Mouse (Mus musculus): ENCODE measurements around the gene Pid1.
"Not testable (repeated sequence)": the region's sequence is repeated elsewhere in the genome, so short reads cannot be mapped to it uniquely, and the experiment has no call there.

Pid1 gene

GRCm38 (mm10) chr1:84272951-84273350 lies 91.0 kb downstream of the Pid1 start:
- DNase-seq (ENCODE audit: low spot score in 2 of 2), result no peak

- DNase-seq (ENCODE audit: low spot score in 2 of 2), result no peak
Observed at GRCm38 (mm10) chr1:84271712-84272200, 92.2 kb downstream of the Pid1 start.

GRCm38 (mm10) chr1:84257656-84258055 lies 106.3 kb downstream of the Pid1 start:
- no peak for DNase-seq (ENCODE audit: low spot score in 2 of 2)

GRCm38 (mm10) chr1:84254361-84254760 lies 109.6 kb downstream of the Pid1 start:
- DNase-seq (ENCODE audit: low spot score in 2 of 2), result no peak

- DNase-seq (ENCODE audit: low spot score in 2 of 2), result no peak
Observed at GRCm38 (mm10) chr1:84253838-84254237, 110.1 kb downstream of the Pid1 start.

GRCm38 (mm10) chr1:84251205-84251604 lies 112.8 kb downstream of the Pid1 start:
- DNase-seq (ENCODE audit: low spot score in 2 of 2), result no peak

- DNase-seq (ENCODE audit: low spot score in 2 of 2), result no peak
Observed at GRCm38 (mm10) chr1:84250770-84251169, 113.2 kb downstream of the Pid1 start.

GRCm38 (mm10) chr1:84249772-84250338 lies 114.1 kb downstream of the Pid1 start:
- no peak for DNase-seq (ENCODE audit: low spot score in 2 of 2)

GRCm38 (mm10) chr1:84247111-84247510 lies 116.9 kb downstream of the Pid1 start:
- no peak for DNase-seq (ENCODE audit: low spot score in 2 of 2)

GRCm38 (mm10) chr1:84241192-84241828 lies 122.7 kb downstream of the Pid1 start:
- no peak for DNase-seq (ENCODE audit: low spot score in 2 of 2)

GRCm38 (mm10) chr1:84240203-84240602 lies 123.8 kb downstream of the Pid1 start:
- no peak for DNase-seq (ENCODE audit: low spot score in 2 of 2)

- no peak for DNase-seq (ENCODE audit: low spot score in 2 of 2)
Observed at GRCm38 (mm10) chr1:84230431-84230830, 133.5 kb downstream of the Pid1 start.

- DNase-seq (ENCODE audit: low spot score in 2 of 2), result peak in 1 of 2 experiments; percentile 26
Observed at GRCm38 (mm10) chr1:84225626-84226025, 138.4 kb downstream of the Pid1 start.

GRCm38 (mm10) chr1:84222051-84222450 lies 141.9 kb downstream of the Pid1 start:
- DNase-seq (ENCODE audit: low spot score in 2 of 2), result no peak

GRCm38 (mm10) chr1:84218605-84219004 lies 145.4 kb downstream of the Pid1 start:
- DNase-seq (ENCODE audit: low spot score in 2 of 2), result no peak

GRCm38 (mm10) chr1:84217777-84218176 lies 146.2 kb downstream of the Pid1 start:
- no peak for DNase-seq (ENCODE audit: low spot score in 2 of 2)

- no peak for DNase-seq (ENCODE audit: low spot score in 2 of 2)
Observed at GRCm38 (mm10) chr1:84211507-84211906, 152.5 kb downstream of the Pid1 start.

GRCm38 (mm10) chr1:84205746-84206145 lies 158.2 kb downstream of the Pid1 start:
- not testable (repeated sequence) for DNase-seq (ENCODE audit: low spot score in 2 of 2)

- DNase-seq (ENCODE audit: low spot score in 2 of 2), result no peak
Observed at GRCm38 (mm10) chr1:84203494-84203893, 160.5 kb downstream of the Pid1 start.

GRCm38 (mm10) chr1:84199890-84200289 lies 164.1 kb downstream of the Pid1 start:
- no peak for DNase-seq (ENCODE audit: low spot score in 2 of 2)

- DNase-seq (ENCODE audit: low spot score in 2 of 2), result no peak
Observed at GRCm38 (mm10) chr1:84198887-84199286, 165.1 kb downstream of the Pid1 start.

- DNase-seq (ENCODE audit: low spot score in 2 of 2), result no peak
Observed at GRCm38 (mm10) chr1:84192167-84192566, 171.8 kb downstream of the Pid1 start.

- no peak for DNase-seq (ENCODE audit: low spot score in 2 of 2)
Observed at GRCm38 (mm10) chr1:84189446-84189845, 174.5 kb downstream of the Pid1 start.

Measured in urinary bladder, postnatal 4 days (tissue).